Mouse (Mus musculus) ovary, postnatal 10 days (tissue): ENCODE data around the gene Rapgef2.
"Not testable (repeated sequence)": the region's sequence is repeated elsewhere in the genome, so short reads cannot be mapped to it uniquely, and the experiment has no call there.

Experiments used
- DNase-seq: peaks from one replicate; pipeline ENCODE4 v3.0.0; 2022; ENCODE audit warnings: low spot score

Gene Rapgef2

DNA sequence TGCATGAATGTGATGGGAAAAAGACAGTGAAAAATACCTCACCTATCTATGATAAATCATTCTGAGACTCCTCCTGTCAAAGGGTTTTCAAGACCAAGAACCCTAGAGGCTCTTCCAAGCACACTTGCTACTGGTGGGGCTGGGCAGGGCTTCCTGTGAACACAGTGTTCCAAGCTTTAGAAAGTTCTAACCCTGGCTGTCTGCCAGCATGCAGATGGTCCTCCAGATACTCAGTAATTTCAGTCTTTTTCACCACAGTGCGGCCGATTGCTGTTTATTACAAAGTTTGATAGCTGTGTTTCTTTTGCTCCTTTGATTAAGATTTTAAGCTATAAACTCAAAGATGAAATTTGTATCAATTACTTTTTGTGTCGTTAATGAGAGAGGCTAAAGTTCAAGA, 83.1 kb downstream of the Rapgef2 start:
- no peak for DNase-seq

DNA sequence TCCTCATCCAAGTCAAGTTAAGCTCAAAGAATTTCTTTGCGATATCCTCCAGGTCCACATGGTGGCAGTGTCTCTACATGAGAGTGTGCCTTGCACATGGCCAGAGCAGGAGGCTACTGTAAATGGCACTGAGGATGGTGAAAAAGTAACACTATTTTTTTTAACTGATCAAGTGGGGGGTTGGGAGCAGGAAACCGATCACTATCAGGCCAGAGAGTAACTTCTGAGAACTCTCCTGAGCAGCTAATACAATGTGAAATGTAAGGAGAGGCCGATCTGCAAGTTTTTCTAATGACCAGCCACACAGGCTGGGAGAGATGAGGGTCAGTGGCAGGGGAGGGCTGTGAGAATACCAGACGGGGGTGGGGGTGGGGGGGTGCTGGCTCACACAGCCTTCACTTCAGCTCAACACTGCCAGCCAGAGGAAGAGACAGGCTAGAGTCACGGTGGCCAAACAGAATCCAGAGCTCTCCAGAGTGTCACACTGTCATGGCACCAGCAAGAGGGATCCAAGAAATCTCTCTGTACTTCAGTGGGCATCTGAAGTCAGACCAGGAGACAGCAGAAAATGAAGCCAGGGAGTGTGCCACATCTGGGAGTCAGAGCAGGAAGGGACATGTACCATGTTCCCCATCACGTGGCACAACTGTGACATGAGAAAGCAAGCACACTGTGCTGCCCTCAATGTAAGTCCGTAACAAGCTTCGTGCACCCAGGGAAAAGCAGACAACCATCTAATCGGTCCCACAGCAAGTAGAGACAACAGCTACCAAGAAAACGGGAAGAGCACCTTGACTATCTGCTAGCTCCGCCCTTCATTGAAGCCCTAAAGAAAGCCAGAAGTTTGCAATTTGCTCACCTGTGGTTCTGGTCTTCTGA, 83.8 kb downstream of the Rapgef2 start:
- no peak for DNase-seq

DNA sequence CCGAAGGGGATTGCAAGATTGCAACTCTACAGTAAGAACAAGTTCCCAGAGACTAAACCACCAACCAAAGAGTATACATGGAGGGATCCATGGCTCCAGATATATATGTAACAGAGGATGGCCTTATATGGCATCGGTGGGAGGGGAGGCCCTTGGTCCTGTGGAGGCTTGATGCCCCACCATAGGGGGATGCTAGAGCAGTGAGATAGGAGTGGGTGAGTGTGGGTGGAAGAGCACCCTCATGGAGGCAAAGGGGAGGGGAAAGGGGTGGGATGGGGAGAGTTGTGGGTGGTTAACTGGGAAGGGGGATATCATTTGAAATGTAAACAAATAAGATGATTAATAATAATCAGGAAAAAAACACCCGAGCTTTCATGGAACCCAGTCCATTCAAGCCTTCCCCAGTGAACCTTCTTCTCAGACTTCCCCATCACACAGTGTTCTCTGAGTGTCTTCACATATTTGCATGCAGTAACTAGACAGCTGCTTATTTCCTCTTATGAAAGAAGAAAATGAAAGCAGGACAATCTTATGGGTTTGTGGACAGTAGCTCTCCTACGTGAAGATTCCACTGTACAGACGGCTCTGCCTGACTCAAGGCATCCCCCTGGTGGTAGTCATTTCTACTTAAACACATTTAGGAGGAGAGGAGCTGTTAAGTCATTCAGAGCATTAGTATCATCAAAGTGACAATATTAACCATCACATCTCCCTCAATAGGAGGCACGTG, 89.4 kb downstream of the Rapgef2 start:
- DNase-seq = no peak

DNA sequence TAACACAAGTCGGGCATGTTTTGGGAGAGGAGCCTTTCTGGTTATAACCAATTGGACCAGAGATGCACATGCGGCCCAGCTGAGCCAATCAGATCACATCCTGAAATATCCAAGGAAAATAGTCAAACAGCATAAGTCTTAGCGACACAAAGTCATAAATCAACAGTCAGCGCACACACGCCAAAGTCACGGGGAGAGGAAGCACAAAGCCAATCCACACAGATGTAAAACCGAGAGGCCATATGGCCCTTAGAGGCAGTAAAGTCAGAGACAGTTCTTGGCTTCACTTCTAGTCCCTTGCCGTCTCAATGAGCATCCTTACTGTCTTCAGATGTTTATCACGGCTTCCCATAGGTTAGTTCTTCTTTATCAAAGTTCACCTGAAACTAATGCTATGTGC, 91.0 kb downstream of the Rapgef2 start:
- no peak for DNase-seq

DNA sequence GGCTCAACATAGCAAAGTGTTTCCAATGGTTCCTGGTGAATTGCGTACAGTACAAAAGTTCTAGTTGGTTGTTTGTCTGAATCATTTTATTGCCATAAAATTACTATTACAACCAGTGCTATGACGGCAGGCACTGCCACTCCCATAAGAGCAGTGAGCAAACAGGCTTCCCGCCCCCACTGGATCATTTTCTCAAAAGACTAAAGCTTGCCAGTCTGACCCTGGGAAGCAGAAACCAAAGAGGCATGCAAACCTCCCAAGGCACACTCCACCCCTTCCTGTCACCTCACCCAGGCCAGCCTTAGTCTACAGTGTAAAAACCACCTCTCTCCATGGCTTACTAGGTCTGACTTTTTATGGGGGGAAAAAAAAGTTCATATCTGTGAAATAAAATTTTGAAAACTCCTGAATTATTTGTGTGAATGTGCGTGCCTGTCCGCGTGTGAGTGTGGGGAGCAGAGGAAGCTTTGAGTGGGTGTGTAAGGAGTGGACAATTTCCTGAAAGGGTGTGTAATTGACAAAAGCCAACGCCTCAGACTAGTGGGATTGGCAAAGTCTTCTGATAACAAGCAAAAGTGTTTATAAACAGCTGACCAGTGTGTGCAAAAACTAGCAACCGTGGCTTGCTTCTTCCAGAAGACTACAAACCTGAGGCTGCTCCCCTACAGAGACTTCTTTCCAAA, 92.1 kb downstream of the Rapgef2 start:
- no peak for DNase-seq

DNA sequence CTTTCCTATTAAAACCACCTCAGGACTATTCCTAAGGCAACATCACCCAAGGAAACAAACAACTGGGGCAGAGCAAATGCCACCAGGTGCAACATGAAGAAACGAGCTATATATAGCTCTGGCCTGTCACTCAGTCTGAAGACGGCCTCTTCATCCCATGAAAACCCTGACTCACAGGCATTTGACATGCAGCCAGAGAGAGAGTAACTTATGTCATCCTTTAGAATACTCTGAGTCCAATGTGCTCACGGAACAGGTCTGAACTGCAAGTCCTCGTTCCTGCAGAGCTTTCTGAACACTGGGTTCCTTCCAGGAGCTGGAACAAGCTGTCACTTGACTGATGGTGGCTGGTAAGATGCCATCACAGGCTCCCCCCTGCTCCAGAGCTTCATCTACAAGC, 93.3 kb downstream of the Rapgef2 start:
- DNase-seq = no peak

DNA sequence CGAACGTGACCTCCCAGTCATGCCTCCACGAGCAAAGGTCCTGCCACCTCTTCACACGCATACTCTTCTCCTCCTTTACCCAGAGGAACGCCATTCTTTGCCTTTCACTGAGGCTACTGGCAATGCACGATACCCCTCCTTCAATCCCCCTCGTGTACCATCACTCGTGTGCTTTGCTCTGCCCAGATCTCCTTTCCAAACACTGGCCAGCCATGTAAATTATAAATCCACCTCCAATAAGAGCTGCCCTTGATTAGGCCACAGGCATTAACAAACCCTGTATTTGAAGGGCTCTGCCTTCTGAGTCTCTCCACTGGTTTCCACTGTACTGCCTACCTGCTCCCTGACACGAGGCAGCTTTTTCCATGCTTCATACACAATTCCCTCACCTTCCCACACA, 94.3 kb downstream of the Rapgef2 start:
- no peak for DNase-seq

DNA sequence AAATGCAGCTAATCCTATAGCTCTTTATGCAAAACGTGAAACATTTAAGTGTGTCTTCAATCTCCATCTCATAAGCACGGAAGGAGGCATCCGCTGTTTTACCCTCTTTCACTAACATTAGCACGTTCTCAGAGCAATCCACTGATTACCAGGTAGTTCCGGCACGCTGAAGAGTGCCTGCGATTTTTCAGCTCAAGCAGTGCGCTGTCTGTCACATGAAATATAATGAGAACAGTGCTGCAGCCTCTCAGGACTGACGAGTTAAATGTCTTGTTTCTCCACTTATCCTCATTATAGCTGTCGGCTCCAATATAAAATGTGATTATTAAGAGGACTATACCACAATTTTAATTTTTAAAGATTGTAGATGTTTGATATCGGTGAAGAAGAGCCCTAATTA, 94.8 kb downstream of the Rapgef2 start:
- no peak for DNase-seq

DNA sequence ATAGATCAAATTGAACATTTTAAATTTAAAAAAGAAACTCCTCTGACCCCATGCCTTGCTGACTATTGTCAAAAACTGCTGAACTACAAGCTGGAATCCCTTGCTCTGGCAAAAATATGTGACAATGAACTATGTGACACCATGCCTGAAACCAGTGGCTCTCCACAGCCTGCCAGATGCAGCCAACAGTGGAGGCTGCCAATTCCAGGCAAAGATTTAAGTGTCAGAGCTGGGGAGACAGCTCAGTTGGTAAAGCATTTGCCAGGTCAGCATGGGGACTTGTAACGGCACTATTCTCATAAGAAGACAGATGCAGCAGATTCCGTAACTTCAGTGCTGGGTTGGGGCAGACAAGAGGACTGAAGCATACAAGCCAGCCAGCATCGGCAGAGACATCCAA, 95.9 kb downstream of the Rapgef2 start:
- no peak for DNase-seq

DNA sequence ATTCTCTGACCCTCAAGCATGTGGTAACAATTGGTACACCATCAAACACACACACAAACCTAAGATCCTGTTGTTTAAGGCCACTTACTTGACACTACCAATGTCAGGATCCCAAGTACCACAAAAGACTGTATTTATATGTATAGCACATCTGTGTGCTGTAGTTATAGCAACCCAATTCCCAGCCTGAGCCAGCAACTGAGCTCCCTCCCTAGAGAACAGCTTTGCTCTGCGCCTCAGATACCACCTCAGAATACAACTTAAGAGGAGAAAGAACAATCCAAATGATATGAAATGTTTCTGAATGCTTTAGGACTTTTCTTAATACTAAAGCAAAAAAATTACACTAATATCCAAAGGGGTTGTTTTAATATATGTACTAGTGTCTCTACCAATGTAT, 98.4 kb downstream of the Rapgef2 start:
- DNase-seq = no peak

DNA sequence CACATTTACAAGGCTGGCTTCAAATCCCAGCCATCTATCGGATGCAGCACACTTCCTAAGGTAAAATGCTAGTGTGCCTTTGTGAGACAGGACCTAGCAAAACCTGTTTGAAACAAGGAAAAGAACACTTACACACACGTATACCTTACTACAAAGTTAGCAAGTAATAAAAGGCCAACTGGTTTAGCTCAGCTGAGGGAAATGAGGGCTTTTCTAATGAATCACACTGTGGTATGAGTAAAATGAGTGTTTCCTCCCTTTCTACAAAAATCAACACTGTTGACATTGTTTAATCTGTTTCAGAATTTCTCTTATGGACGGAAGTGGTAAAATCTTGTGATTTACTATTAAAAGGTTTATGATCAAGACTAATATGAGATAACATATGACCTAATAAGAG, 104.0 kb downstream of the Rapgef2 start:
- no peak for DNase-seq

DNA sequence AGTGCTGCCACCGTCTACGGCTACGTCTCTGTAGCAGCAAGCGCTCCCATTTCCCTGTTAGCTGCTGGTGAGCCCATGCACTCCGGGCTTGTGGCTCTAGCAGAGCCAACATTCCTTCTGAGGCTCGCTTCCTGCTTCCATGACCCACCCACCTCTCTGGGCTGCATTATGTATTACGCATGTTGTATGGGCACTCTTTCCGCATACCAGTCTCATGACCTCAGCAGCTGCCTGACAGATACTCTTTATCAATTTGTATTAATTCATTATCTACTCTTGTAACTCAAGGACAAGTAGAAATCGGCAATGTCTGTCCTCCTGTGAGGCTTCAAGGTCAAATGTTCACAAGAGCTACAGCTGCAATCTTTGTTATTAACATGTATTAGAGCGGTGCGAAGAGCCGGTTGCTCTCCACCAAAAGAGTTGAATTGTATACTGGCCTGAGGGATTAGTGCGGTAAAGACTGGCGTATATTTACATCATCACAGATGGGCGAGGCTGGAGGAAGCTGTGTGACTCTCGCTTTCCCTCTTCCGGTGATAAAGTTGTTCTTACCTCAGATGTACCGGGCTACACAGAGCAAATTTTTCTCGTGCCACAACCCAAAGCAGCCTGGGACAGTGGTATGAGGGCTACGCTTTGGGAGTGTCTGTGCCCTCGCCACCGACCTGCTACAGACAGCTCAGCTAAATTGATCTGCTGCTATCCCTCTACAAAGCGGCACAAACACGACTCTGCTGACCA, 104.9 kb downstream of the Rapgef2 start:
- no peak for DNase-seq

DNA sequence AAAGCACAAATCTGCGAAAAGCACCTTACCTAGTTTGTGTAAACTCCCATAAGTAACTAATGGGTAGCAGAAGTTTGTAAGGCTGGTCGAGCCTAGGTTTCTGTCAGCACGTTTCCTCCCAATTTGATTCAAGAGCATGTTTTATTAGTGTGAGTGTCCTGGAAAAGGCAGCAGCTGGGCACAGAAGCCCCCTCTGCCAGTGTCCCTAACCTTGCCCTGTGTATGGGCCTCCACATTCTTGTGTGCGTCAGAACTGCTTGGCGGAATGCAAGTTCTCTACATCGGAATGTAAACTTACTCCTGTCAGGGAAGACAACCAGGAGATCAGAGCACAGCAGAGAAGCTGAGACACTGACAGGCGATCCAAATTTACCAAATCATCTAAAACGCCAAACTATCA, 106.2 kb downstream of the Rapgef2 start:
- DNase-seq = no peak

DNA sequence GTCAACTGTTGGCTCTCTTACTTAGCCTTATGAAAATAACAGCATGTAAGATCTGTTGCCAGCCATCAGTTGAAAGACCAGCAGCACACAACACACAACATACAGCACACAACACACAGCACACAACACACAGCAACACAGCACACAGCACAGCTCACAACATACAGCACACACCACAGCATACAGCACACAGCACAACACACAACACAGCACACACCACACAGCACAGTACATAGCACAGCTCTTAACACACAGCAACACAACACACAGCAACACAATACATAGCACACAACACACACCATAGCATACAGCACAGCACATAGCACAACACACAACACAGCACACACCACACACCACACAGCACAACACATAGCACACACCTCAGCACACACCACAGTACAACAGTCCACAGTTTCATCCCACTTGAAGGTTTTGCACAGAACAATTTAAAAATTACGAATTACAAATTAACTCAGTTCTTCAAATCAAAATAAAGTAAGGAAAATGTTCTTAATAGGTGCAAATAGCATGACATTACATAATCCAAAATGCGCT, 106.7 kb downstream of the Rapgef2 start:
- no peak for DNase-seq

DNA sequence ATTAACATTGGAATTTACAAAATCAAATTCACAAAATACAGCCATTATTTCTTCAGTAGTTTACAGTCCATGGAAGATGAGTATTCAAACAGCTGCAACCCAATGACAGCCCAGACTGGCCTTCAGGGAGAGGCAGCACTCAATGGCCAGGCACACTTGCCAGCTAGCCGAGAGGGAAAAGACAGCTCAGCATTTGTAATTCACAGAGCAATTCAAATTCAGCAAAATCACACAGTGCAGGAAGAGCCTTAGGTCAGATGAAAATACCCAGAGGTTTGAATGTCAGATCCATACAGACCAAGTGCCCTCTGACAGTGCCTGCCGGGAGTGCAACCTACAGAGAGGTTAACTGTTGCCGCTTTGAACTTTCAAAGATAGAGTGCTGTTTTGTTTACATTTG, 107.6 kb downstream of the Rapgef2 start:
- DNase-seq = no peak

DNA sequence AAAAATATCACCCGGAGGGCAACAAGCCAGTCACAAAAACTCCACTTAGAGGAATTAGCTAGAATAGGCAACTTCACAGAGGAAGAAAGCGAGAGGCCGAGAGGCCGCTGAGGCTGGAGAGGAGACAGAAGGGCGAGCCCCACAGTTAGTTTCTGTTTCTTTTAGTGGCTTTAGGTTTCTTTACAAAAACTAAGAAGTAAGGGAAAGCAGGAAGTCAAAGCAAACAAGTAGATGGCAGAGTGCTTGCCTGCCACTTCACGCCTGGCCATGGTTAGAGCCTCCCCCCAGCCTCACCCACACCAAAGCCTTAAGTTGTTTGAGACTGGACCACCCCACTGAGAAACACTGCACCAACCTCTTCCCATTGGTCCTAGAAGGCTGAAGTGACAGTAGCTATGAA, 108.2 kb downstream of the Rapgef2 start:
- no peak for DNase-seq

DNA sequence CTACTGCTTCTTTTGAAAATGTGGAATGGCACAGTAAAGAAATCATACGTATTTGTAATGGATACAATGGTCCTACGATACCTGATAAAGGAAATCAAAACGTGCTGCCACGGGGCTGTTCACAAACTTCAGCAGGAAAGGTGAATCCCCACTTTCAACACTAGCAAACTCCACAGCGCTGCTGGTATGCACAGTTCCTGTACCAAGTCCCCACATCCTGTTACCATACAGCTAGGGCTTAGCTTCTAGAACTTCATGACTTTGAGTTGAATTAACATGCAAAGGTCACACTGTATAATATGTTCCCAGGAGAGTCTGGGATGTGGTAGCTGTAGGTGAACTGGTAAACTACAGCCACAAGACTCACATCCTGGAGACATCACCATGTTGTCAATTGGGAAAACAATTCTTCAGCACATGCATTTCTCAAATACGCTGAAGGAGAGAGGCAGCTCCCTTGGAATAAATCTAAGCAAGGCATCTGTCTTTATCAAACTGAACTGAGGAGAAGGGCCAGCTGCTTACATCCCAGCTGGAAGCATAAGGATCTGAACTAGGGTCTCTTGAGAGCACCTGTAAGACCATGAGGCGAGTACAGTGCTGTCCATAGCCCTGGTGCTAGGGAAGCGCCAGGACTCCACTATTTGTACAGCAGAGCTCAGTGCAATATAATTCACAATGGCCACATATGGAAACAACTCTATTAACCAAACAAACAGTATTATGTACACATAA, 109.0 kb downstream of the Rapgef2 start:
- DNase-seq = no peak

DNA sequence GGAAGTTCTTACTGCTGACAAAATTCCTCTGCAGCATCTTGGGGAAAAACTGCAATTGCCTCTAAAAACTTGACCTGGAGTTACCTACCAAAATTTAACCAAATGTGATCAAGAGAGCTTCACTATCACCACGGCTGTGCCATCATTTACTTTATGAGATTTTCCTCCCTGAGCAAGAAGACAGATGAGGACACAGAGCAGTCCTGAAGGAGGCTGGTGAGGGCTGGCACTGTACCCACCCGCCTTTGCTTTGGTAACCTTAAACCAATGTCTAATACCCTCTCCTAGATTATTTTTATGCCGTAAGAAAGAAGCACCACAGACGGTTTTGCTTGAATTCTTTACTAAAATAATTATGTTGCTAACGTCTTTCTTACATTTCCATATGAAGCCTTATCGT, 112.1 kb downstream of the Rapgef2 start:
- no peak for DNase-seq

DNA sequence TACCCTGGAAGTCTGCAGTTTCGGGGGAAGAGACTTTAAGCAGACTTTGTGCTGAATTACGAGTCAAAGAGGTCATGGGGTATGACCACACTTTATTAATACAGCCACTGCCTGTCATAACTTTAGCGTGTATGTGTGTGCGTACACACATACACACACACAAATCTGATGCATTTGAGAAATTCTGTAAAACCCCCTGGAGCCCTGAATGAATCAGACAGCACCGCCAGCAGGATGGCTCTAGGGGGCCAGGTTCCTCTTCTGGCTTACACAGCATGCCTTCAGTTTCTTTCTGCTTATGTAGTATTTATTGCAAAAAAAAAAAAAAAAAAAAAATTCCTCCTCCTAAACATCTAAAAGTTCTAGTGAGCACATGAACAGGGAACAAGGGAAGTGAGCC, 113.0 kb downstream of the Rapgef2 start:
- no peak for DNase-seq

DNA sequence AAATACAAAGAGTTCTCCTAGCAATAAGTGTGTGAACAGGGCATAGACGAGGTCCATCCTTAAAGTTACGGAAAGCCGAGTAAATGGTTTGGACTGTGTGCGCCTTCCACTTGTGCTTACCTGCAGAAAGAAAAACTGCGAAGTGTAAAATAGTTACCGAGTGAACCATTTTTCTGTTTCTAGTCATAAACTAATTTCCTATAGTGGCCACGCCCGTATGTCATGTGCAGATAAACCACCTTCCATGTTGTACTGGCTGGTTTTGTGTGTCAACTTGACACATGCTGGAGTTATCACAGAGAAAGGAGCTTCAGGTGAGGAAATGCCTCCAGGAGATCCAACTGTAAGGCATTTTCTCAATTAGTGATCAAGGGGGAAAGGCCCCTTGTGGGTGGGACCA, 115.2 kb downstream of the Rapgef2 start:
- not testable (repeated sequence) for DNase-seq

DNA sequence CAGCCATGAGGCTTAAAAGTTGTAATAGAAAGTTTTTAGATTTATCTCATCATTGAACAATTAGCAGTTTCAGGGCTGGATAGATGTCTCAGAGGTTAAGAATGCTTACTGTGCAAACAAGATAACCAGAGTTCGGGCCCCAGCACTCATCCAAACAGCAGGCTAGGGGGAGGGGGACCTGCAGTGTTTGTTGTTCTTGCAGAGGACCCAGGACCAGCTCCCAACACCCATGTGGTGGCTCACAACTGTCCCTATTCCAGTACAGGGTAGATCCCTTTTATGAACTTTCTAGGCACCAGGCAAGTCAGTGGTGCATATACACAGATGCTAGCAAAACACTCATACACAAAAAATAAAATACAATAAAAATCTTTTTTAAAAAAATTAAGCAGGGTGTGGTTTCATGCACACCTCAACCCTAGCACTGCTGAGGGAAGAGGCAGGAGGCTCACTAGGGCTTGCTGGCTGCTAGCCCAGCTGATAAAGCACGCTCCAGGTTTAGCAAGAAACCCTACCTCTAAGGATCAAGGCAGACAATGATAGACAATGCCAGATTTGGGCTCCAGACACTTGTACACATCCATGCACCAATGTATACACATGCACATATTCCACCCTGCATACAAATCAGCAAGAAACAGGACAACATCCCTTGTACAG, 118.0 kb downstream of the Rapgef2 start:
- no peak for DNase-seq
